ENCODE assay signal across 9 mouse cellular contexts in the genomic region with DNA sequence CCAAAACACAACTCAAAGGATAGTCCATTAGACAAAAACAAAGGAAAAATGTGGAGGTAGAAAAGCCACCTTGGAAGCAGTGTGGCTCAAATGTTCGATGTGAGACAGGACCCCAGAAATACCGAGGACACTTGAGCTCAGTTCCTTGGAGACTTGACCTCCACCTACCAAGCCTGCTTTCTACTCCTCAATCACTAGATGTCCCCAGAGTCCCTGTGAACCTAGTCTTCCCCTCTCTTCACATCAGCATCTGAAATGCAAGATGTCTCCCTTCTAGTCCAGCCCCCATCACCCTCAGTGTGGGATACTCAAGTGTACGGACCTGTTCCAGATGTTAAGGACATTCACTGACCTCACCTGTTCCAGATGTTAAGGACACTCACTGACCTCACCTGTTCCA. TPM values are rescaled to one million over a fixed set of nuclear protein-coding genes. Genes with fewer than 3 reads are reported as not detected.
DNase-seq lines count a peak whose midpoint lies in the region; ATAC-seq and TF ChIP-seq lines count a peak whose summit lies in the region.
"Had no signal": no experiment of that assay in that cellular context is flagged by ENCODE, and none has a peak within 500 bp of the region (broad histone marks: within the 10 kb centered on the region; RNA-seq: fewer than 3 reads in every experiment).

No protein-coding gene starts in this region.

- no peak overlapping the region for H3K4me2 ChIP-seq in liver, postnatal 0 days (ENCODE audit: low read depth, low read length)
- H3K4me2 ChIP-seq in liver, embryonic 12.5 days: no peak overlapping the region
- H3K4me2 ChIP-seq: liver, embryonic 13.5 days had no signal

- ATAC-seq in liver, postnatal 0 days: no peak
- ATAC-seq in liver, embryonic 12.5 days: no peak
- ATAC-seq in hematopoietic stem cell, adult 5-6 weeks (replicated peaks in 1 of 2; ENCODE audit: insufficient read depth in 1 of 2, low FRiP score in 2 of 2, low TSS enrichment in 1 of 2, low read depth in 1 of 2, poor library complexity in 2 of 2, severe bottlenecking in 2 of 2): peak; percentile 44 to 47; a peak in 3 of 4 replicates

- DNase-seq in adrenal gland, adult 2 months: peak; percentile 58
- no peak for DNase-seq in adrenal gland, adult 8-10 months
- no peak for DNase-seq in liver, postnatal 0 days
- peak; percentile 53 for DNase-seq in cerebellum, adult 8-10 months
- DNase-seq in lung, postnatal 36 days: peak; percentile 75
- peak; percentile 28 for DNase-seq in thymus, postnatal 25 days
- DNase-seq: liver, embryonic 13.5 days had no signal

- no peak overlapping the region for H3K27ac ChIP-seq in liver, postnatal 0 days (ENCODE audit: low read depth)
- H3K27ac ChIP-seq in liver, embryonic 12.5 days: no peak overlapping the region

- H3K27me3 ChIP-seq in liver, postnatal 0 days (ENCODE audit: insufficient read depth, low read length): no peaks in the 10 kb centered on the region
- H3K27me3 ChIP-seq in liver, embryonic 12.5 days (replicated peaks): no peaks in the 10 kb centered on the region
- H3K27me3 ChIP-seq: liver, embryonic 13.5 days had no signal

- H3K36me3 ChIP-seq in liver, postnatal 0 days (replicated peaks; ENCODE audit: insufficient read depth, low read length): no peaks in the 10 kb centered on the region
- no peaks in the 10 kb centered on the region for H3K36me3 ChIP-seq in liver, embryonic 12.5 days
- H3K36me3 ChIP-seq: liver, embryonic 13.5 days had no signal

- H3K9me3 ChIP-seq in liver, postnatal 0 days (ENCODE audit: low read length): no peaks in the 10 kb centered on the region
- H3K9me3 ChIP-seq in liver, embryonic 12.5 days (replicated peaks): no peaks in the 10 kb centered on the region
- H3K9me3 ChIP-seq: liver, embryonic 13.5 days had no signal

- peak; percentile 89 for TF ChIP-seq CTCF in liver, postnatal 0 days (IDR thresholded peaks at IDR 0.05; ENCODE audit: low read depth)

- WGBS in liver, postnatal 0 days (ENCODE audit: insufficient replicate concordance): 22% methylated on average over 3 of the region's 3 CpGs
- WGBS in liver, embryonic 12.5 days (ENCODE audit: insufficient replicate concordance): 23% methylated on average over 3 of the region's 3 CpGs

- no peak overlapping the region for H3K4me3 ChIP-seq in liver, postnatal 0 days (ENCODE audit: low read depth, low read length)
- H3K4me3 ChIP-seq in liver, embryonic 12.5 days: no peak overlapping the region
- H3K4me3 ChIP-seq: liver, embryonic 13.5 days had no signal

- no peak overlapping the region for H3K9ac ChIP-seq in liver, postnatal 0 days (replicated peaks)
- no peak overlapping the region for H3K9ac ChIP-seq in liver, embryonic 12.5 days

- no peak for TF ChIP-seq EP300 in liver, postnatal 0 days (IDR thresholded peaks at IDR 0.05; ENCODE audit: low read depth)

- peaks cover 20% of the 10 kb centered on the region for H3K4me1 ChIP-seq in liver, postnatal 0 days (ENCODE audit: insufficient read depth)
- peaks cover 42% of the 10 kb centered on the region for H3K4me1 ChIP-seq in liver, embryonic 12.5 days

RNA-seq across cellular contexts. Expression of a gene that starts 5.1 kb away (rescaled TPM):
- total RNA-seq in adrenal gland, adult 2 months (2021): 10 to 100 TPM in 1 of 2 experiments, 1 to 10 TPM in 1; 6.2 to 11.0 TPM
- 13.7 and 15.9 TPM in 2 replicates for polyA plus RNA-seq in adrenal gland, adult 2 months (2012; rRNA removed)
- 10 to 100 TPM in 3 of 4 experiments, 1 to 10 TPM in 1; 9.9 to 16.8 (median 12.6) TPM for total RNA-seq in adrenal gland, adult 8-10 months (2022)
- polyA plus RNA-seq in liver, postnatal 0 days (2015; fragmentation: Nextera tagmentation; extraction: Ambion mirVana): 1.2 and 1.3 TPM in 2 replicates
- polyA plus RNA-seq in liver, embryonic 12.5 days (2016; fragmentation: Nextera tagmentation; extraction: Ambion mirVana): 3.5 and 3.7 TPM in 2 replicates
- total RNA-seq in hematopoietic stem cell, adult 5-6 weeks (2017): 1.9 and 3.9 TPM in 2 replicates

RNA-seq across cellular contexts. Expression of a gene that starts 16.3 kb away (rescaled TPM):
- total RNA-seq in adrenal gland, adult 2 months (2021): 1 to 10 TPM; 3.9 to 5.0 TPM
- polyA plus RNA-seq in adrenal gland, adult 2 months (2012; rRNA removed): 7.4 and 8.4 TPM in 2 replicates
- total RNA-seq in adrenal gland, adult 8-10 months (2022): 10 to 100 TPM in 1 of 4 experiments, 1 to 10 TPM in 3; 5.3 to 11.3 (median 8.1) TPM
- not detected in 2 replicates for polyA plus RNA-seq in liver, postnatal 0 days (2015; fragmentation: Nextera tagmentation; extraction: Ambion mirVana)
- 0.08 TPM in 1 of 2 replicates, not detected in the other for polyA plus RNA-seq in liver, embryonic 12.5 days (2016; fragmentation: Nextera tagmentation; extraction: Ambion mirVana)
- not detected in 2 replicates for total RNA-seq in hematopoietic stem cell, adult 5-6 weeks (2017)

RNA-seq across cellular contexts. Expression of a gene that starts 22.0 kb away (rescaled TPM):
- 1 to 10 TPM; 5.4 to 7.8 TPM for total RNA-seq in adrenal gland, adult 2 months (2021)
- 3.3 and 3.7 TPM in 2 replicates for polyA plus RNA-seq in adrenal gland, adult 2 months (2012; rRNA removed)
- 10 to 100 TPM in 1 of 4 experiments, 1 to 10 TPM in 3; 7.9 to 11.2 (median 9.2) TPM for total RNA-seq in adrenal gland, adult 8-10 months (2022)
- polyA plus RNA-seq in liver, postnatal 0 days (2015; fragmentation: Nextera tagmentation; extraction: Ambion mirVana): 6.4 and 7.4 TPM in 2 replicates
- polyA plus RNA-seq in liver, embryonic 12.5 days (2016; fragmentation: Nextera tagmentation; extraction: Ambion mirVana): 29.4 and 29.7 TPM in 2 replicates
- total RNA-seq in hematopoietic stem cell, adult 5-6 weeks (2017): 5.8 and 5.9 TPM in 2 replicates

RNA-seq across cellular contexts. Expression of a gene that starts 22.6 kb away (rescaled TPM):
- total RNA-seq in adrenal gland, adult 2 months (2021): under 1 TPM; 0.32 to 0.35 TPM
- polyA plus RNA-seq in adrenal gland, adult 2 months (2012; rRNA removed): 0.07 and 0.13 TPM in 2 replicates
- total RNA-seq in adrenal gland, adult 8-10 months (2022): under 1 TPM; 0.32 to 0.51 (median 0.42) TPM
- polyA plus RNA-seq in liver, postnatal 0 days (2015; fragmentation: Nextera tagmentation; extraction: Ambion mirVana): 0.13 and 0.42 TPM in 2 replicates
- 0.27 and 0.35 TPM in 2 replicates for polyA plus RNA-seq in liver, embryonic 12.5 days (2016; fragmentation: Nextera tagmentation; extraction: Ambion mirVana)
- not detected in 2 replicates for total RNA-seq in hematopoietic stem cell, adult 5-6 weeks (2017)

RNA-seq across cellular contexts. Expression of a gene that starts 49.0 kb away (rescaled TPM):
- 10 to 100 TPM in 1 of 2 experiments, 1 to 10 TPM in 1; 2.8 to 23.9 TPM for total RNA-seq in adrenal gland, adult 2 months (2021)
- polyA plus RNA-seq in adrenal gland, adult 2 months (2012; rRNA removed): 5.8 and 6.9 TPM in 2 replicates
- 10 to 100 TPM in 2 of 4 experiments, 1 to 10 TPM in 2; 2.8 to 11.3 (median 6.9) TPM for total RNA-seq in adrenal gland, adult 8-10 months (2022)
- 4.1 and 5.5 TPM in 2 replicates for polyA plus RNA-seq in liver, postnatal 0 days (2015; fragmentation: Nextera tagmentation; extraction: Ambion mirVana)
- polyA plus RNA-seq in liver, embryonic 12.5 days (2016; fragmentation: Nextera tagmentation; extraction: Ambion mirVana): 6.1 and 7.2 TPM in 2 replicates
- total RNA-seq in hematopoietic stem cell, adult 5-6 weeks (2017): 1.7 and 3.0 TPM in 2 replicates

Comparison
In these comparisons a context has a peak if more than half of its experiments do, and no peak if none do; other contexts are left out.
1. DNase-seq: peak in adrenal gland, adult 2 months (single experiment), cerebellum, adult 8-10 months (single experiment), lung, postnatal 36 days (single experiment) and thymus, postnatal 25 days (single experiment); none in adrenal gland, adult 8-10 months (single experiment) and liver, postnatal 0 days (single experiment).
2. ATAC-seq: peak in hematopoietic stem cell, adult 5-6 weeks (2 of 2); none in liver, postnatal 0 days (single experiment) and liver, embryonic 12.5 days (single experiment).